26 mouse cellular contexts compared by ENCODE assay signal in the genomic region with DNA sequence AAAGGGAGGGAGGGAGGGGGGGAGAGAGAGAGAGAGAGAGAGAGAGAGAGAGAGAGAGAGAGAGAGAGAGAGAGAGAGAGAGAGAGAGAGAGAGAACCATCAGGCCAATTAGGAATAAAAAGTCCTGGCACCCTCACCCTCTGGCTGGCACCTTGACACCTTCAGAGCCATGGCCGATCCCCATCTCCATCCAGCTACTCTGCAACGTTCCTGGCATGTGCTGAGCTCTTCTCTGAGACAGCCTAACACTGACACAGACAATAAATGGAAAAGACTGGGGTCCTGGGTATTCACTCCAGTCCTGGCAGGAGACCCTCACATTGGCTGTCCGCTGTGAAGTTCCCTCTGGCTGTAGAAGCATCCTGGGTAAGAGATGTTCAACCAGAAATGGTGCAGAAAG.
"Had no signal": no experiment of that assay in that cellular context is flagged by ENCODE, and none has a peak within 500 bp of the region (broad histone marks: within the 10 kb centered on the region; RNA-seq: fewer than 3 reads in every experiment).

No protein-coding gene starts in this region.

- H3K4me1 ChIP-seq: heart, embryonic 13.5 days; heart, embryonic 15.5 days; hindbrain, embryonic 15.5 days; intestine, embryonic 15.5 days; kidney, embryonic 15.5 days; limb, embryonic 15.5 days; liver, embryonic 12.5 days had no signal

- H3K36me3 ChIP-seq: heart, embryonic 13.5 days; heart, embryonic 15.5 days; hindbrain, embryonic 13.5 days; hindbrain, embryonic 15.5 days; intestine, embryonic 15.5 days; kidney, embryonic 15.5 days; limb, embryonic 13.5 days; limb, embryonic 15.5 days; liver, embryonic 12.5 days had no signal

- DNase-seq: gastrocnemius, postnatal 14 days; gastrocnemius, postnatal 36 days; heart, adult 2 months; heart, postnatal 14 days; heart, postnatal 36 days; kidney, adult 11 months; kidney, adult 2 months; kidney, adult 9 months; kidney, postnatal 14 days; kidney, postnatal 36 days; layer of hippocampus, adult 9-11 months; layer of hippocampus, postnatal 36 days; left cerebral cortex, postnatal 4 days had no signal

- H3K4me2 ChIP-seq: heart, embryonic 11.5 days; heart, embryonic 13.5 days; heart, embryonic 15.5 days; hindbrain, embryonic 13.5 days; hindbrain, embryonic 15.5 days; intestine, embryonic 15.5 days; kidney, embryonic 15.5 days; limb, embryonic 13.5 days; limb, embryonic 15.5 days; liver, embryonic 12.5 days had no signal

- H3K27me3 ChIP-seq: heart, embryonic 13.5 days; heart, embryonic 15.5 days; hindbrain, embryonic 13.5 days; hindbrain, embryonic 15.5 days; intestine, embryonic 15.5 days; kidney, embryonic 15.5 days; limb, embryonic 13.5 days; limb, embryonic 15.5 days; liver, embryonic 12.5 days had no signal

- ATAC-seq: hindbrain, postnatal 0 days; intestine, embryonic 15.5 days; liver, embryonic 12.5 days had no signal

- H3K27ac ChIP-seq: heart, adult 2 months; heart, embryonic 13.5 days; heart, embryonic 15.5 days; hindbrain, embryonic 13.5 days; hindbrain, embryonic 15.5 days; hindbrain, postnatal 0 days; intestine, embryonic 15.5 days; kidney, embryonic 15.5 days; kidney, postnatal 0 days; limb, embryonic 13.5 days; limb, embryonic 15.5 days; liver, embryonic 12.5 days; liver, embryonic 14.5 days had no signal

- H3K9ac ChIP-seq: heart, embryonic 13.5 days; heart, embryonic 15.5 days; hindbrain, embryonic 13.5 days; hindbrain, embryonic 15.5 days; intestine, embryonic 15.5 days; kidney, embryonic 15.5 days; limb, embryonic 13.5 days; limb, embryonic 15.5 days; liver, embryonic 12.5 days; liver, embryonic 14.5 days had no signal

- H3K4me3 ChIP-seq: heart, adult 2 months; heart, embryonic 13.5 days; heart, embryonic 15.5 days; hindbrain, embryonic 13.5 days; hindbrain, embryonic 15.5 days; intestine, embryonic 15.5 days; kidney, embryonic 15.5 days; limb, embryonic 13.5 days; limb, embryonic 15.5 days; liver, embryonic 12.5 days had no signal

- H3K9me3 ChIP-seq: heart, embryonic 13.5 days; heart, embryonic 15.5 days; hindbrain, embryonic 13.5 days; hindbrain, embryonic 15.5 days; intestine, embryonic 15.5 days; kidney, embryonic 15.5 days; limb, embryonic 13.5 days; limb, embryonic 15.5 days; liver, embryonic 12.5 days had no signal
